Comparison of ENCODE assay signal across 22 mouse cellular contexts in the genomic region with DNA sequence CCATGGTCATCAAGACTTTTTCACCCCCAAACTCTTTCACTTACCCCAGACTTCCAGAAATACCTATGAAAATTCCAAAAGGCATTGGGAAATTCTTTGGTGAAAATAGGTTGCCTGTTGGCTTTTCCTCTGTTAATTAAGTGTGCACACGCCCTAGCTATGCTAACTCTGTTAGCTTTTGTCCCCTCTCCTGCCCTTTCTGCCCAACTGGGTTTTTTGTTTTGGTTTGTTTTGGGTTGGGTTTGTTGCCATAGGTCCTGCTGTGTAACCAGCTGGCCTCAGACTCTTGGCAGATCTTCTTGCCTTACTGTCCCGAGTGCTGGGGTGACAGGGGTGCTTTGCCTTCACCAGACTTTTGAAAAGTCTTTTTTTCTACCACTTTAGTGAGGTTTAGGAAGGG. TPM values are rescaled to one million over a fixed set of nuclear protein-coding genes. Genes with fewer than 3 reads are reported as not detected.
DNase-seq lines count a peak whose midpoint lies in the region; ATAC-seq and TF ChIP-seq lines count a peak whose summit lies in the region.
"Had no signal": no experiment of that assay in that cellular context is flagged by ENCODE, and none has a peak within 500 bp of the region (broad histone marks: within the 10 kb centered on the region; RNA-seq: fewer than 3 reads in every experiment).

No protein-coding gene starts in this region.

- peaks cover 12 to 15% of the 10 kb centered on the region in 2 experiments for H3K4me1 ChIP-seq in ES-E14 (ENCODE audit: control insufficient read depth in 2 of 2, insufficient read depth in 2 of 2, low read length in 2 of 2, poor library complexity in 1 of 2)
- H3K4me1 ChIP-seq: forebrain, embryonic 13.5 days; hindbrain, embryonic 15.5 days; neural tube, embryonic 12.5 days had no signal

- no peak for ATAC-seq in megakaryocyte, adult 5-6 weeks (ENCODE audit: poor library complexity, severe bottlenecking)
- ATAC-seq: CD4-positive, CD25-positive, alpha-beta regulatory T cell, adult 4 months; forebrain, embryonic 13.5 days had no signal

- no peak overlapping the region for H3K9ac ChIP-seq in ES-E14 (ENCODE audit: insufficient read depth, low read depth, low read length, poor library complexity, severe bottlenecking)
- H3K9ac ChIP-seq: forebrain, embryonic 13.5 days; hindbrain, embryonic 15.5 days; neural tube, embryonic 12.5 days had no signal

- DNase-seq in heart, adult 11 months, result peak; percentile 82
- no peak for DNase-seq in heart, adult 9 months (ENCODE audit: low spot score in 2 of 2)
- no peak for DNase-seq in ES-E14 (ENCODE audit: low read depth, low spot score)
- DNase-seq in cerebellum, adult 11 months, result peak; percentile 78
- peak; percentile 65 to 82 for DNase-seq in cerebellum, postnatal 14 days
- DNase-seq in T-cell, adult 2 months (ENCODE audit: low spot score), result no peak
- no peak for DNase-seq in kidney, adult 18-20 months
- DNase-seq: gastrocnemius, postnatal 25 days; heart, postnatal 14 days; kidney, adult 8-10 months; kidney, postnatal 25 days; layer of hippocampus, adult 9-11 months; right cerebral cortex, postnatal 4 days; thymus, postnatal 4 days had no signal

- H3K9me3 ChIP-seq in ES-E14 (ENCODE audit: control insufficient read depth, insufficient read depth, low read depth, low read length), result no peaks in the 10 kb centered on the region
- H3K9me3 ChIP-seq: embryonic facial prominence, embryonic 10.5 days; forebrain, embryonic 13.5 days; heart, embryonic 10.5 days; hindbrain, embryonic 15.5 days; neural tube, embryonic 12.5 days had no signal

- no peak overlapping the region for H3K4me3 ChIP-seq in ES-E14 (ENCODE audit: insufficient read depth in 1 of 2, low read depth in 1 of 2, low read length in 2 of 2, poor library complexity in 1 of 2, severe bottlenecking in 1 of 2)
- H3K4me3 ChIP-seq: embryonic facial prominence, embryonic 10.5 days; forebrain, embryonic 13.5 days; heart, embryonic 10.5 days; hindbrain, embryonic 15.5 days; neural tube, embryonic 12.5 days had no signal

- no peaks in the 10 kb centered on the region for H3K36me3 ChIP-seq in ES-E14 (ENCODE audit: control insufficient read depth, insufficient read depth, low read length, poor library complexity, severe bottlenecking)
- H3K36me3 ChIP-seq: embryonic facial prominence, embryonic 10.5 days; heart, embryonic 10.5 days; hindbrain, embryonic 15.5 days; neural tube, embryonic 12.5 days had no signal

- H3K27ac ChIP-seq in ES-E14 (ENCODE audit: insufficient read depth, low read depth, low read length, poor library complexity, severe bottlenecking), result peak overlapping the region; percentile 27; the same call in 1 of the 2 replicates
- H3K27ac ChIP-seq: embryonic facial prominence, embryonic 10.5 days; forebrain, embryonic 13.5 days; heart, embryonic 10.5 days; hindbrain, embryonic 15.5 days; neural tube, embryonic 12.5 days had no signal

- in situ Hi-C loops in ES-E14 (cut with MboI; ENCODE audit: low sequenced_read_pairs in 2 of 2, unreplicated experiment in 2 of 2), result no loop called here

TF ChIP-seq in ES-E14, 5 proteins besides CTCF, POLR2A, EP300 and RAD21:
- no peak for TF ChIP-seq MAFK (IDR thresholded peaks at IDR 0.05; ENCODE audit: insufficient read depth, low read depth, low read length)
- no peak for TF ChIP-seq HCFC1 (IDR thresholded peaks at IDR 0.05; ENCODE audit: borderline replicate concordance, insufficient read depth, low read length)
- no peak; the same call in 1 of the 2 replicates for TF ChIP-seq CHD2 (IDR thresholded peaks at IDR 0.05; ENCODE audit: low read depth, low read length)
- no peak for TF ChIP-seq ZNF384 (IDR thresholded peaks at IDR 0.05; ENCODE audit: low read depth, low read length)
- TF ChIP-seq ZC3H11A (IDR thresholded peaks at IDR 0.05; ENCODE audit: borderline replicate concordance, low read depth, low read length), result no peak

RNA-seq across cellular contexts. Expression of gene Ddx6, which starts 13.7 kb away (rescaled TPM):
- 34.9 and 52.7 TPM in 2 replicates for total RNA-seq in ES-E14 (2012; rRNA removed)
- 57.1 and 60.2 TPM in 2 replicates for total RNA-seq in megakaryocyte, adult 5-6 weeks (2015)
- total RNA-seq in megakaryocyte, adult 5-6 weeks (2017), result 71.2 and 88.8 TPM in 2 replicates

RNA-seq across cellular contexts. Expression of gene Cxcr5, which starts 29.3 kb away (rescaled TPM):
- total RNA-seq in ES-E14 (2012; rRNA removed), result 0.21 and 0.31 TPM in 2 replicates
- total RNA-seq in megakaryocyte, adult 5-6 weeks (2015), result not detected in 2 replicates
- not detected in 2 replicates for total RNA-seq in megakaryocyte, adult 5-6 weeks (2017)
- total RNA-seq: gastrocnemius, postnatal 25 days; left cerebral cortex, postnatal 10 days had no signal

Comparison
In these comparisons a context has a peak if more than half of its experiments do, and no peak if none do; other contexts are left out.
1. DNase-seq: peak in heart, adult 11 months (single experiment), cerebellum, adult 11 months (single experiment) and cerebellum, postnatal 14 days (2 of 2); none in heart, adult 9 months (0 of 2), ES-E14 (single experiment), T-cell, adult 2 months (single experiment) and kidney, adult 18-20 months (single experiment).